Mouse (Mus musculus): Measurements from ENCODE around the gene Gabpb2. TPM values are rescaled to one million over a fixed set of nuclear protein-coding genes. Genes with fewer than 3 reads are reported as not detected.

The Gabpb2 gene
- total RNA-seq, 2 experiments from 2014 or later, result 7.6 to 8.5 TPM

DNA sequence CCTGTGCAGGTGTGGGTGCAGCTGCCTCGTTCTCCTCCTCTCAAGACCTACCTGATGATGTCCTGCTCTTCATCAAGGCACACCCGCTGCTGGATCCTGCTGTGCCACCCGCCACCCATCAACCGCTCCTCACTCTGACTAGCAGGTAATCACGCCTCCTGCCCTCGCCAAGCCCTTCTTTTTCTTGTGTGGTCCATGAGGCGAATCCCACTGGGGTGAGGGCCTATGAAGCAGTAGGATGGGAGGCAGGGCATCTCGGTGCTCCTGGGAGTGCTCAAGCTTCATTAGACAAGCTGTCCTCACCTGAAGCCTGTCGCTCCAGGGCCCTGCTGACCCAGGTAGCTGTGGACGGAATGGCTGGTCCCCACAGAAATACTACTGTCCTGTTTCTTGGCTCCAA is 47.7 kb downstream of the Gabpb2 start:
- no peak for DNase-seq (ENCODE audit: extremely low spot score in 1 of 2, low spot score in 2 of 2)
- intact Hi-C loops (cut with DNase I), result no loop called here

GRCm38 (mm10) chr3:95164840-95165239 is 52.9 kb downstream of the Gabpb2 start:
- intact Hi-C loops (cut with DNase I), result loop anchor here (5.0 kb wide), 2 partner anchors 37 to 52 kb away; partner anchors contain the start of gene Gabpb2

DNA sequence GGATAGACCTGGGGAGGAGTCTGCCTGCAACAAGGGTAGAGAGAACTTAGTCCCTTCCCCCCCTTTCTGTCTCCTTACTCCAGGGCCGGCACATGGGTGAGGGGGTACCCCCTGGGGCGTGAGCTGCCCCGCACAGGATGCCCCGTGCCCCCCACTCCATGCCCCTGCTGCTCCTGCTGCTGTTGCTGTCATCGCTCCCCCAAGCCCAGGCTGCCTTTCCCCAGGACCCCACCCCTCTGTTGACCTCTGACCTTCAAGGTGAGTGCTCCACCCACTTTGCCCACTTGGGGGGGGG is 53.5 kb downstream of the Gabpb2 start:
- no peak for DNase-seq (ENCODE audit: extremely low spot score in 1 of 2, low spot score in 2 of 2)
- intact Hi-C loops (cut with DNase I), result loop anchor here (5.0 kb wide), 2 partner anchors 38 to 53 kb away; partner anchors contain the start of gene Gabpb2

More at GRCm38 (mm10) chr3:95164840-95165239, 52.9 kb downstream of the Gabpb2 start:
- DNase-seq (ENCODE audit: extremely low spot score in 1 of 2, low spot score in 2 of 2), result no peak

GRCm38 (mm10) chr3:95163419-95164255 is 54.1 kb downstream of the Gabpb2 start:
- DNase-seq (ENCODE audit: extremely low spot score in 1 of 2, low spot score in 2 of 2), result peak in 1 of 2 experiments; percentile 32
- intact Hi-C loops (cut with DNase I), result loop anchor here (5.0 kb wide), 2 partner anchors 39 to 54 kb away; partner anchors contain the start of gene Gabpb2

DNA sequence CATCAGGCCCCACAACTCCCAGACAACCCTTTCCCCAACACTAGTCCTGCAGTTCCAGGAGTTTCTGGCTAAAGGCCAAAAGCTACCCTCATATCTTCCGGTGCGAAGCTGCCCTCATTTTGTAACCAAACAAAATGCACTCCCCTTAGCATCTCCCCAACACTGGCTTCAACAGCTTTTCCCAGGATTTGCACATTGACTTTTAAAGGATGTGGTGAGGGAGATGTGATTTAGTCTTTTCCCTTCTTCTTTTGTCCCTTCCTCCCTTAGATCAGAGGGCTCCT is 55.4 kb downstream of the Gabpb2 start:
- intact Hi-C loops (cut with DNase I), result loop anchor here (5.0 kb wide), 2 partner anchors 40 to 55 kb away; partner anchors contain the start of gene Gabpb2
- DNase-seq (ENCODE audit: extremely low spot score in 1 of 2, low spot score in 2 of 2), result no peak

- intact Hi-C loops (cut with DNase I), result loop anchor here (5.0 kb wide), 2 partner anchors 41 to 56 kb away; partner anchors contain the start of gene Gabpb2
Observed at GRCm38 (mm10) chr3:95161618-95162344, 55.9 kb downstream of the Gabpb2 start.

DNA sequence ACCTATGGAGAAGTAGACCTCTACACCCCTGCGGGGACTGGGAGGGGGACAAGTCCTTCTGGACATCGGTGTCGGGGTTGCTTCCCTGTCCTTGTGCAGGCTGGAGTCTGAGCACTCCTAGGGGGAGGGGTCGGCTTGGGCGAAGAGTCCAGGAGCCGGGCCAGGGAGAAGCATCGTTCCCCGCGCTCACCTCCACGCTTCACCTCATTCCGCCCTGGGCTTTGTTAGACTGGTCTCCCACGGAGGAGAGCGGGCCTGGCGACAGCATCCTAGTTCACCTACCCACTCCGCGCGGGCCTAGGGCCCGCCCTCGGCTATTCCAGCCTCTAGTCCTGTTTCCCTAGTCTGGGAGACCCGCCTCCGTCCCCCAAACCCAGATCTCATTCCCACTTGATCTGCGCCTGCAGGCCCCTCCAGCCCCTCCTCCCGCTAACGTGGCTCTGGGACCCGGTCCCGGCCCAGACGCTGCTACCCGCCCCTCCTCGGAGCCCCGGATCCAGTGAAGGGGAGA is 56.6 kb downstream of the Gabpb2 start:
- DNase-seq (ENCODE audit: extremely low spot score in 1 of 2, low spot score in 2 of 2), result peak in 1 of 2 experiments; percentile 60
- intact Hi-C loops (cut with DNase I), result loop anchor here (5.0 kb wide), 2 partner anchors 41 to 56 kb away; partner anchors contain the start of gene Gabpb2

More at GRCm38 (mm10) chr3:95161618-95162344, 55.9 kb downstream of the Gabpb2 start:
- DNase-seq (ENCODE audit: extremely low spot score in 1 of 2, low spot score in 2 of 2), result no peak

DNA sequence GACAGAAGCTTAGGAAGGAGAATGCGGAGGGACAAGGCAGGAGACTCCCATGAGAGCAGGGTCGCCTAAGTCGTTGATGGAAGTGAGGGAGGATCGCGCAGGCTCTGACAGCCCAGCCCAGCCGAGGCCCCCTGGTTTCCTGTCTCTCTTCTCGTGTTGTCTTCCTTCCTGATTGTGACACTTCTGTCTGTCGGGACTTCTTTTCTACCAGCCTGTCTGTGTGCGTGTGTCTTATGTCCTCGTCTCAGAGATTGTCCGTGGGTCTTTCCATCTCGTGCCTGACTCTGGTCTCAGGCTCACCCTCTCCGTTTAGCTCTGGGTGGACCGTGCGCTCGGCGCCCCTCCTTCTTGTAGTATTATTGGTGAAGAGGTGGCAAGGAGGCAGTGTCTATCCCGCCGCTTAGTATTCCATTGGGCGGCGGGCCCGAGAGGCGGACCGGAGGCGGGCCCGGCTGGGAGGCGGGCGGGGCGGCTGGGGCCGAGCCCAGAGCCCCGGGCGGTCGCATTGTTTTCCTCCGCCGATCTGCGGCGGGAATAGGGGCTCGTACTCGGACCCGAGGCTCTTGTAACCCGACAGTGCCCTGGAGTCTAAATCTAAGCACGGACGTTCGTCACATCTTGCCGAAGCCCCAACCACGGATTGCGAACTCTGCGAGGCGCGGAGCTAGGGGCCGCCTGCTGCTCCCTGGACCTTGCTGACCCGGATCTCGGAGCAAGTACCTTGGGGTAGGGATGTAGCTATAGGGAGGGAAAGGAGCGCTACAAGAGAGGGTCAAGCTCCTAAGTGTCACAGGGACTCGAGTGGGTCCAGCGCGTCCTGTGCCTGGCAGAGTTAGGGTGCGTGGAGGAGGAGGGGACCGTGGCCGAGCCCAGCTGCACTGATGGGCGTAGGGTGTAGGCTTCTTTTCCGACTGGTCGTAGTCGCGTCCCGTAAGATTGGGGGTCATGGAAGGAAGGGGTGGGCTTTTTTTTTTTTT is 57.4 kb downstream of the Gabpb2 start, which contains the start of gene Sema6c:
Sema6c (plus strand) TSS at position 471 of the 977 bp plus-strand sequence.
- peak; percentile 87 to 94 for DNase-seq (ENCODE audit: extremely low spot score in 1 of 2, low spot score in 2 of 2)
- intact Hi-C loops (cut with DNase I), result loop anchor here (5.0 kb wide), 2 partner anchors 42 to 57 kb away; partner anchors contain the start of gene Gabpb2

DNA sequence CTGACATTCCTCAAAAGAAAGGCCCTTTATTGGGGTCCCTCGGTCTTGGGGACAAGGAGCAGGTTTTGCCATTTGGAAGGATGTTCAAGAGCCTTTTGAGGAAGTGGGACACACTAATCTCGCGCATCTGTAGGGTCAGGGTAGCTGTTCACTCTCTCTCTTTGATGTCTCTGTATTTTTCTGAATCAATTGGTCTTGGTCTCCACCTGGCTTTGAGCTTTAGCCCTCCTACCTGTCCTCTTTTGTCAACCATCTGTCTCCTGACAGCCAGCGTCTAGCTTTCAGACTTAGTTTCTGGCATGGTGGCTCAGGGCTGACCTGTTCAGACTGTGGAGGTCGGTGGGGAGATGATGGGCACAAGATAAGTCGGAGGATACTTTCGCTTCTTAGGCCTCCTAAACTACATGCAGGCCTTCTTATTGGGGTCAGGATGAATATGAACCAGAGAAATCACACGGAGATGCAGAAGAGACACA is 58.2 kb downstream of the Gabpb2 start:
- no peak for DNase-seq (ENCODE audit: extremely low spot score in 1 of 2, low spot score in 2 of 2)
- intact Hi-C loops (cut with DNase I), result no loop called here

- intact Hi-C loops (cut with DNase I), result no loop called here
- peak in 1 of 2 experiments; percentile 39 for DNase-seq (ENCODE audit: extremely low spot score in 1 of 2, low spot score in 2 of 2)
Observed at GRCm38 (mm10) chr3:95153874-95154273, 63.8 kb downstream of the Gabpb2 start.

DNA sequence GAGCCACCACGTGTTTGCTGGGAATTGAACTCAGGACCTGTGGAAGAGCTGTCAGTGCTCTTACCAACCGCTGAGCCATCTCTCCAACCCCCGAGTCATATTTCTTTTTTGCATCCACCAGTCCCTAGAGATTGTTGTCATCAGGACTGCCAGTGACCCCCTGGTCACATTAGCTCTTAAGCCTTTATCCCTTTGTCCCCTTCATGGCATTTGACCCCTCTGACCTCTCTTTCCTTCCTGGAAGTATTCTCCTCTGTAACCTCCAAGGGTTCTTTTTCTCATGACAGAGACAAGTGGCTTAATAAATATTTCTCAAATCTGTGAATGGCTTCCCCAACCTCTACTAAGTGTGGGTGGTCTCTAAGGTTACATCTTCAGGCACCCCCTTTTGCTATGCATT is 69.8 kb downstream of the Gabpb2 start:
- DNase-seq (ENCODE audit: extremely low spot score in 1 of 2, low spot score in 2 of 2), result no peak
- intact Hi-C loops (cut with DNase I), result no loop called here

- DNase-seq (ENCODE audit: extremely low spot score in 1 of 2, low spot score in 2 of 2), result peak; percentile 71 to 81
- intact Hi-C loops (cut with DNase I), result loop anchor here (5.0 kb wide), 2 partner anchors 75 to 125 kb away; partner anchors contain the start of gene Gabpb2
Observed at GRCm38 (mm10) chr3:95142617-95143011, 75.1 kb downstream of the Gabpb2 start.

GRCm38 (mm10) chr3:95141952-95142616 is 75.6 kb downstream of the Gabpb2 start, which contains the start of gene Tnfaip8l2:
Tnfaip8l2 (minus strand) TSS chr3:95142360.
- peak in 1 of 2 experiments; percentile 57 for DNase-seq (ENCODE audit: extremely low spot score in 1 of 2, low spot score in 2 of 2)
- intact Hi-C loops (cut with DNase I), result loop anchor here (5.0 kb wide), 2 partner anchors 75 to 125 kb away; partner anchors contain the start of gene Gabpb2

DNA sequence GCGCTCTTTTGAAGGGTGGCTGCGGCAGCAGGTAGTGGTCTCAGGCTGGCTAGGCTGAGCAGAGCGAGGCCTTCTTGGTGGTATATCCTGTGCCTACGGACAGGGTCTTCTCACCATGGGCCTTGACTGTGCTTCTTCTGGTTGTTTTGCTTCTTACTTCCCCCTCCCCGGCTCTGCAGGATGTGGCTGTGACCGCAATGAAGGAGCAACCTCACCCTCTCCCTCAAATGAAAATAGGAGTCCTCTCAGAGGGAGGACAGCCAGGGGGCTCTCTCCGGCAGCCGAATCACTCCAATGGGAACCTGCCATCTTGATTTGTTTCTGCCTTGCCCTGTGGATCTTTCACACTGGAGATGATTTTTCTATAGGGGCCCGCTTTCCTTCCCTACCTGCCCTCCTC is 76.2 kb downstream of the Gabpb2 start:
- no peak for DNase-seq (ENCODE audit: extremely low spot score in 1 of 2, low spot score in 2 of 2)
- intact Hi-C loops (cut with DNase I), result loop anchor here (5.0 kb wide), 2 partner anchors 76 to 126 kb away; partner anchors contain the start of gene Gabpb2

DNA sequence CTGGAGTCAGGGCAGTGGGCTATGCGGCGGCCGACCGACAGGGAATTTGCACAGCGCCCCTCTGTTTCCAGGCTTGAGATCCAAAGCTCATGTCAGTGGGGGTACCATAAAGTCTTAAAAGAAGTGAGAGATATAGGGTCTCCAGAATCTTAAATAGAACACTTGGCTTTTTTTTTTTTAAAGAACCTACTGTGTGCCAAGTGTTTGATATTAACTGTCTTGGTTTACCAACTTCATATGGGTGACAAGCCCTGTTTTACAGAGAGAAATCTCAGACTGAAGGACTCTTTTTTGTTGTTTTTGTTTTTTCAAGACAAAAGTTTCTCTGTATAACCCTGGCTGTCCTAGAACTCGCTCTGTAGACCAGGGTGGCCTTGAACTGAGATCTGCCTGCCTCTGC is 76.9 kb downstream of the Gabpb2 start:
- intact Hi-C loops (cut with DNase I), result loop anchor here (5.0 kb wide), 2 partner anchors 77 to 127 kb away; partner anchors contain the start of gene Gabpb2

DNA sequence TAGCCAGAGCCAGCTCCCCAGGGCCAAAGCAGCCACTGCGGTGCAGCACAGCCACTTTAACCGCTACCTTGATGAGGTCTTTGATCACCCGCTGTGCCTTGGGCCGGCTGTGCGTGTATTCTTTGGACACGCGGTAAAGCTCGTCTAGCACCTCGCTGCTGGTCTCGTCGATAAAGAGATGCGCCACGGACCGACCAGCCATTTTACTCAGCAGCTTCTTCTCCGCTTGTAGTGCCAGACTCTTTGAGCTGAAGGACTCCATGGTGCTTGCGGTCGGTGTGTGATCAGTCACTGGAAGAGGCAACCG is 77.5 kb downstream of the Gabpb2 start:
- intact Hi-C loops (cut with DNase I), result loop anchor here (5.0 kb wide), 2 partner anchors 77 to 127 kb away; partner anchors contain the start of gene Gabpb2
- no peak for DNase-seq (ENCODE audit: extremely low spot score in 1 of 2, low spot score in 2 of 2)

More for the DNA sequence above, 76.9 kb downstream of the Gabpb2 start:
- no peak for DNase-seq (ENCODE audit: extremely low spot score in 1 of 2, low spot score in 2 of 2)

DNA sequence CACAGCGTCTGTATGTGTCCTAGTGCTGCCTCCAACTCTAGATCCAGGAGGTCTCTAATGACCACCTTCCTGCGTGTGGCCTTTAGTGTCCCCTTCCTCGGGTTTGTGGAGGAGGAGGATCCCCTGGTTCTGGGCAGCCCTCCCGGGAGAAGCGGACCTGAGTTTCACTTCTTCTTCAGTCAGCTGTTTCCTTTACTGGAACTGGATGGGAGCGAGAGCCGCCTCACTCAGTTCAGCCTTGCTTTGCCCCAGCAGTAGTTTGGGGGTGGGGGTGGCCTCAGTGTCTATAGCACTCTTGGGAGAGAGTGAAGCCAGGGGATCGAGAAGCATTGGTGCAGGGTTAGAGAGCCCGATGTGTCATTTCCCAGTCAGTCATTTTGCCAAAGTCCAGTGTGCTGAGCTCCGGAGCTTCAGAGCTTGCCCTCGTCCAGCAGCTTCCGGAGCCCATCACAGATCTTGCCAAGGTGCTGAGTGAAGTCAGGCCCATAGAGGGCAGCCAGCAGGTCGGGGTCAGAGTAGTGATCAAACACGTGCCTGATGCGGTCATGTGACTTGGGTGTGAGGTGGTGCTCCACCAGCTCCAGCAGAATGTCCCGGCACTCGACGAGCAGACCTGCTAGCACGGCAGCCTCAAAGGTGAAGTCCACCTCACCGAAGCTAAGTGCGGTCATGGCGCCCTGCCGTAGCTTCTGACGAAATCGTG is 78.0 kb downstream of the Gabpb2 start:
- intact Hi-C loops (cut with DNase I), result loop anchor here (5.0 kb wide), 2 partner anchors 78 to 128 kb away; partner anchors contain the start of gene Gabpb2
- peak in 1 of 2 experiments; percentile 45 for DNase-seq (ENCODE audit: extremely low spot score in 1 of 2, low spot score in 2 of 2)
